Mouse (Mus musculus): ENCODE data around the gene Srd5a2. TPM values are rescaled to one million over a fixed set of nuclear protein-coding genes. Genes with fewer than 3 reads are reported as not detected.

The Srd5a2 gene
- total RNA-seq, 2 experiments from 2014 or later = not detected

- intact Hi-C loops (cut with DNase I) = no loop called here
Measured at GRCm38 (mm10) chr17:73986571-73986970, 61.1 kb downstream of the Srd5a2 start.

GRCm38 (mm10) chr17:73985936-73986335, 61.8 kb downstream of the Srd5a2 start:
- no peak for DNase-seq
- intact Hi-C loops (cut with DNase I) = no loop called here

More at GRCm38 (mm10) chr17:73986571-73986970, 61.1 kb downstream of the Srd5a2 start:
- DNase-seq = no peak

GRCm38 (mm10) chr17:73984508-73984907, 63.2 kb downstream of the Srd5a2 start:
- intact Hi-C loops (cut with DNase I) = no loop called here

GRCm38 (mm10) chr17:73982871-73983270, 64.8 kb downstream of the Srd5a2 start:
- no peak for DNase-seq
- intact Hi-C loops (cut with DNase I) = no loop called here

More at GRCm38 (mm10) chr17:73984508-73984907, 63.2 kb downstream of the Srd5a2 start:
- DNase-seq = no peak

GRCm38 (mm10) chr17:73976066-73976465, 71.7 kb downstream of the Srd5a2 start:
- intact Hi-C loops (cut with DNase I) = loop anchor here (10.0 kb wide), 1 partner anchor 81 kb away; no protein-coding TSS in a partner anchor

GRCm38 (mm10) chr17:73972648-73973047, 75.1 kb downstream of the Srd5a2 start:
- intact Hi-C loops (cut with DNase I) = loop anchor here (10.0 kb wide), 1 partner anchor 78 kb away; no protein-coding TSS in a partner anchor

More at GRCm38 (mm10) chr17:73976066-73976465, 71.7 kb downstream of the Srd5a2 start:
- DNase-seq = no peak

GRCm38 (mm10) chr17:73971291-73971690, 76.4 kb downstream of the Srd5a2 start:
- intact Hi-C loops (cut with DNase I) = loop anchor here (10.0 kb wide), 1 partner anchor 76 kb away; no protein-coding TSS in a partner anchor

More at GRCm38 (mm10) chr17:73972648-73973047, 75.1 kb downstream of the Srd5a2 start:
- DNase-seq = no peak

GRCm38 (mm10) chr17:73970361-73971027, 77.2 kb downstream of the Srd5a2 start:
- intact Hi-C loops (cut with DNase I) = loop anchor here (10.0 kb wide), 1 partner anchor 76 kb away; no protein-coding TSS in a partner anchor
- peak; percentile 71 to 78 for DNase-seq

More at GRCm38 (mm10) chr17:73971291-73971690, 76.4 kb downstream of the Srd5a2 start:
- DNase-seq = no peak

Other genes starting within 250 kb of the Srd5a2 start
- gene Ehd3, start 243.8 kb downstream of the Srd5a2 start, total RNA-seq (2021) = 1 to 10 TPM; 3.4 to 3.6 TPM
- 10 to 100 TPM; 46.5 to 54.0 TPM for gene Xdh, start 97.7 kb downstream of the Srd5a2 start, total RNA-seq (2021)
- gene Memo1, start 247.6 kb upstream of the Srd5a2 start, total RNA-seq (2021) = 10 to 100 TPM; 53.7 to 54.6 TPM

Data from gastrocnemius, postnatal 36 days (tissue).